Mouse (Mus musculus) hindbrain, embryonic 11.5 days (tissue): ENCODE measurements around the gene Tns3. TPM values are rescaled to one million over a fixed set of nuclear protein-coding genes. Genes with fewer than 3 reads are reported as not detected.

Experiments used
- ATAC-seq: fragments of 200-750 bp; cut with Nextera tagmentation; 2 replicates; pipeline ENCODE4 v1.8.0; 2017; ENCODE audit warnings: mild to moderate bottlenecking, moderate TSS enrichment, moderate library complexity; ENCODE audit not compliant: low FRiP score
- DNase-seq: peaks from one replicate; pipeline ENCODE4 v3.0.0-alpha.2; 2015; ENCODE audit warnings: low spot score
- H3K27ac ChIP-seq: fragments of 300-500 bp; sonication (generic); 2 replicates; pipeline ENCODE4 v1.5.1; 2014; ENCODE audit warnings: mild to moderate bottlenecking, low read depth, low read length
- H3K27me3 ChIP-seq: fragments of 300-500 bp; sonication (generic); 2 replicates; pipeline ENCODE4 v1.6.1; 2014; ENCODE audit warnings: mild to moderate bottlenecking, low read length, moderate library complexity, mixed read lengths; ENCODE audit not compliant: control insufficient read depth, insufficient read depth
- H3K36me3 ChIP-seq: fragments of 300-500 bp; sonication (generic); 2 replicates; pipeline ENCODE4 v1.6.1; 2014; ENCODE audit warnings: mild to moderate bottlenecking, low read length, moderate library complexity, mixed read lengths; ENCODE audit not compliant: control insufficient read depth, insufficient read depth
- H3K4me1 ChIP-seq: fragments of 300-500 bp; sonication (generic); replicated peaks from 2 replicates; pipeline ENCODE4 v1.6.1; 2014; ENCODE audit warnings: low read length, mixed read lengths; ENCODE audit not compliant: control insufficient read depth, insufficient read depth
- H3K4me2 ChIP-seq: fragments of 300-500 bp; sonication (generic); replicated peaks from 2 replicates; pipeline ENCODE4 v1.6.1; 2014; ENCODE audit warnings: mild to moderate bottlenecking, low read depth, low read length
- H3K4me3 ChIP-seq: fragments of 300-500 bp; sonication (generic); 2 replicates; pipeline ENCODE4 v1.5.1; 2014; ENCODE audit warnings: low read depth, low read length
- H3K9ac ChIP-seq: fragments of 300-500 bp; sonication (generic); 2 replicates; pipeline ENCODE4 v1.6.1; 2014; ENCODE audit warnings: low read depth, low read length
- H3K9me3 ChIP-seq: fragments of 300-500 bp; sonication (generic); 2 replicates; pipeline ENCODE4 v1.6.1; 2016; ENCODE audit warnings: low read length; ENCODE audit not compliant: control insufficient read depth
- WGBS: fragments of 180-500 bp; shearing (Covaris S2); extraction: QIAGEN DNeasy Blood & Tissue Kit; methylation state at CpG from one replicate; pipeline ENCODE4 v1.1.7; 2014; 5-methylcytosine and 5-hydroxymethylcytosine counted together
- polyA plus RNA-seq: library from polyadenylated mRNA; unstranded; fragments of >200 nt; fragmentation: Nextera tagmentation; extraction: Ambion mirVana; gene quantifications from 2 replicates; pipeline ENCODE4 v1.2.1, GENCODE M21; 2014

The Tns3 gene
- polyA plus RNA-seq, 1 experiment from 2014 or later: 9.5 TPM

- no peaks in the 10 kb centered on the region for H3K36me3 ChIP-seq
- H3K9ac ChIP-seq: no peak overlapping the region
- H3K9me3 ChIP-seq: no peaks in the 10 kb centered on the region
- ATAC-seq: no peak
- H3K4me1 ChIP-seq: no peaks in the 10 kb centered on the region
- H3K4me2 ChIP-seq: no peak overlapping the region
- no peak for DNase-seq
- 83% methylated on average over 6 of the region's 6 CpGs for WGBS
- no peaks in the 10 kb centered on the region for H3K27me3 ChIP-seq
- no peak overlapping the region for H3K27ac ChIP-seq
- H3K4me3 ChIP-seq: no peak overlapping the region
Measured at GRCm38 (mm10) chr11:8488248-8488647, 176.1 kb downstream of the Tns3 start.

GRCm38 (mm10) chr11:8486552-8486951 lies 177.8 kb downstream of the Tns3 start:
- H3K9ac ChIP-seq: no peak overlapping the region
- H3K4me2 ChIP-seq: no peak overlapping the region
- H3K9me3 ChIP-seq: no peaks in the 10 kb centered on the region
- no peak for DNase-seq
- no peaks in the 10 kb centered on the region for H3K27me3 ChIP-seq
- H3K4me3 ChIP-seq: no peak overlapping the region
- ATAC-seq: no peak
- no peak overlapping the region for H3K27ac ChIP-seq
- 90% methylated on average over 4 of the region's 4 CpGs for WGBS
- no peaks in the 10 kb centered on the region for H3K36me3 ChIP-seq
- H3K4me1 ChIP-seq: no peaks in the 10 kb centered on the region

GRCm38 (mm10) chr11:8484538-8484937 lies 179.8 kb downstream of the Tns3 start:
- no peaks in the 10 kb centered on the region for H3K36me3 ChIP-seq
- no peak for DNase-seq
- H3K27me3 ChIP-seq: no peaks in the 10 kb centered on the region
- no peaks in the 10 kb centered on the region for H3K9me3 ChIP-seq
- H3K9ac ChIP-seq: no peak overlapping the region
- no peak overlapping the region for H3K27ac ChIP-seq
- H3K4me3 ChIP-seq: no peak overlapping the region
- 91% methylated on average over 4 of the region's 4 CpGs for WGBS
- H3K4me1 ChIP-seq: no peaks in the 10 kb centered on the region
- no peak overlapping the region for H3K4me2 ChIP-seq
- ATAC-seq: no peak

- H3K4me2 ChIP-seq: no peak overlapping the region
- no peak overlapping the region for H3K4me3 ChIP-seq
- no peaks in the 10 kb centered on the region for H3K9me3 ChIP-seq
- no peak overlapping the region for H3K27ac ChIP-seq
- H3K4me1 ChIP-seq: no peaks in the 10 kb centered on the region
- 65% methylated on average over 3 of the region's 3 CpGs for WGBS
- H3K9ac ChIP-seq: no peak overlapping the region
- DNase-seq (no peak), ATAC-seq (no peak)
- H3K36me3 ChIP-seq: no peaks in the 10 kb centered on the region
- no peaks in the 10 kb centered on the region for H3K27me3 ChIP-seq
Measured at GRCm38 (mm10) chr11:8482721-8483120, 181.6 kb downstream of the Tns3 start.

GRCm38 (mm10) chr11:8481962-8482361 lies 182.4 kb downstream of the Tns3 start:
- H3K4me1 ChIP-seq: no peaks in the 10 kb centered on the region
- H3K27me3 ChIP-seq: no peaks in the 10 kb centered on the region
- no peak overlapping the region for H3K4me3 ChIP-seq
- no peak overlapping the region for H3K4me2 ChIP-seq
- no peaks in the 10 kb centered on the region for H3K36me3 ChIP-seq
- DNase-seq (no peak), ATAC-seq (no peak)
- WGBS: 74% methylated on average over 4 of the region's 5 CpGs
- H3K9ac ChIP-seq: no peak overlapping the region
- H3K9me3 ChIP-seq: no peaks in the 10 kb centered on the region
- H3K27ac ChIP-seq: no peak overlapping the region

GRCm38 (mm10) chr11:8481529-8481928 lies 182.8 kb downstream of the Tns3 start:
- DNase-seq (no peak), ATAC-seq (no peak)
- H3K27me3 ChIP-seq: no peaks in the 10 kb centered on the region
- WGBS: 90% methylated on average over 6 of the region's 6 CpGs
- no peak overlapping the region for H3K9ac ChIP-seq
- no peaks in the 10 kb centered on the region for H3K9me3 ChIP-seq
- H3K27ac ChIP-seq: no peak overlapping the region
- H3K36me3 ChIP-seq: no peaks in the 10 kb centered on the region
- H3K4me1 ChIP-seq: no peaks in the 10 kb centered on the region
- H3K4me3 ChIP-seq: no peak overlapping the region
- H3K4me2 ChIP-seq: no peak overlapping the region

GRCm38 (mm10) chr11:8479858-8480257 lies 184.5 kb downstream of the Tns3 start:
- no peak for ATAC-seq
- H3K4me2 ChIP-seq: no peak overlapping the region
- WGBS: 91% methylated on average over 2 of the region's 2 CpGs

GRCm38 (mm10) chr11:8479313-8479712 lies 185.0 kb downstream of the Tns3 start:
- H3K27me3 ChIP-seq: no peaks in the 10 kb centered on the region
- no peak overlapping the region for H3K4me3 ChIP-seq
- no peak overlapping the region for H3K9ac ChIP-seq
- no peaks in the 10 kb centered on the region for H3K4me1 ChIP-seq
- WGBS: 94% methylated on average over 7 of the region's 7 CpGs
- no peaks in the 10 kb centered on the region for H3K9me3 ChIP-seq
- ATAC-seq (no peak), DNase-seq (no peak)
- no peaks in the 10 kb centered on the region for H3K36me3 ChIP-seq
- H3K27ac ChIP-seq: no peak overlapping the region
- no peak overlapping the region for H3K4me2 ChIP-seq

More at GRCm38 (mm10) chr11:8479858-8480257, 184.5 kb downstream of the Tns3 start:
- Histone ChIP-seq H3K36me3 (no peaks in the 10 kb centered on the region), H3K4me3 (no peak overlapping the region), H3K27me3 (no peaks in the 10 kb centered on the region), H3K9ac (no peak overlapping the region), H3K4me1 (no peaks in the 10 kb centered on the region), H3K27ac (no peak overlapping the region), H3K9me3 (no peaks in the 10 kb centered on the region)
- DNase-seq: no peak

GRCm38 (mm10) chr11:8473616-8474015 lies 190.7 kb downstream of the Tns3 start:
- Histone ChIP-seq H3K27me3 (no peaks in the 10 kb centered on the region), H3K4me2 (no peak overlapping the region), H3K36me3 (no peaks in the 10 kb centered on the region), H3K9ac (no peak overlapping the region), H3K4me1 (no peaks in the 10 kb centered on the region), H3K9me3 (no peaks in the 10 kb centered on the region), H3K4me3 (no peak overlapping the region), H3K27ac (no peak overlapping the region)
- ATAC-seq: no peak
- WGBS: 87% methylated on average over 5 of the region's 5 CpGs
- no peak for DNase-seq
